16 mouse cellular contexts compared by ENCODE assay signal in genomic region chr2:73275261-73276040, GRCm38 (mm10). TPM values are rescaled to one million over a fixed set of nuclear protein-coding genes. Genes with fewer than 3 reads are reported as not detected.
DNase-seq lines count a peak whose midpoint lies in the region; ATAC-seq and TF ChIP-seq lines count a peak whose summit lies in the region.
"Had no signal": no experiment of that assay in that cellular context is flagged by ENCODE, and none has a peak within 500 bp of the region (broad histone marks: within the 10 kb centered on the region; RNA-seq: fewer than 3 reads in every experiment).

No protein-coding gene starts in this region.

- no peaks in the 10 kb centered on the region for H3K36me3 ChIP-seq in lung, embryonic 14.5 days (ENCODE audit: insufficient read depth)
- no peaks in the 10 kb centered on the region for H3K36me3 ChIP-seq in midbrain, embryonic 11.5 days (ENCODE audit: control insufficient read depth, insufficient read depth, low read length)
- H3K36me3 ChIP-seq: heart, embryonic 15.5 days; stomach, embryonic 15.5 days had no signal

- H3K27me3 ChIP-seq in lung, embryonic 14.5 days (ENCODE audit: insufficient read depth, low read length) = peaks cover 91% of the 10 kb centered on the region
- peaks cover 83% of the 10 kb centered on the region for H3K27me3 ChIP-seq in midbrain, embryonic 11.5 days (ENCODE audit: control insufficient read depth, insufficient read depth, low read length)

- no peak for TF ChIP-seq CTCF in lung, embryonic 14.5 days (IDR thresholded peaks at IDR 0.05; ENCODE audit: low read depth)

- no peak overlapping the region for H3K4me2 ChIP-seq in lung, embryonic 14.5 days
- H3K4me2 ChIP-seq in midbrain, embryonic 11.5 days = no peak overlapping the region

- H3K4me1 ChIP-seq in lung, embryonic 14.5 days (ENCODE audit: insufficient read depth) = 0 out of 2 replicates have a peak, but pooled peaks cover 4% of the 10 kb centered on the region
- peaks cover 60% of the 10 kb centered on the region for H3K4me1 ChIP-seq in midbrain, embryonic 11.5 days (ENCODE audit: control insufficient read depth, insufficient read depth, low read length)

- H3K9ac ChIP-seq in lung, embryonic 14.5 days = no peak overlapping the region
- no peak overlapping the region for H3K9ac ChIP-seq in midbrain, embryonic 11.5 days (ENCODE audit: low read length)
- H3K9ac ChIP-seq: heart, embryonic 15.5 days; stomach, embryonic 15.5 days had no signal

- no peak overlapping the region for H3K27ac ChIP-seq in lung, embryonic 14.5 days (ENCODE audit: low read depth)
- no peak overlapping the region for H3K27ac ChIP-seq in midbrain, embryonic 11.5 days (ENCODE audit: low read depth, low read length)
- H3K27ac ChIP-seq: heart, embryonic 15.5 days; stomach, embryonic 15.5 days had no signal

- H3K9me3 ChIP-seq in lung, embryonic 14.5 days (ENCODE audit: low read depth, low read length) = no peaks in the 10 kb centered on the region
- no peaks in the 10 kb centered on the region for H3K9me3 ChIP-seq in midbrain, embryonic 11.5 days (ENCODE audit: control insufficient read depth, low read length)
- H3K9me3 ChIP-seq: heart, embryonic 15.5 days; stomach, embryonic 15.5 days had no signal

- WGBS in lung, embryonic 14.5 days = 9% methylated on average over 8 of the region's 8 CpGs
- 7% methylated on average over 8 of the region's 8 CpGs for WGBS in midbrain, embryonic 11.5 days

- ATAC-seq in cerebellum, adult (ENCODE audit: insufficient number of reproducible peaks, low FRiP score, low TSS enrichment) = no peak
- ATAC-seq in lung, embryonic 14.5 days (ENCODE audit: insufficient read depth) = no peak
- ATAC-seq in midbrain, embryonic 11.5 days (ENCODE audit: low FRiP score) = no peak
- no peak for ATAC-seq in monocyte, adult 5-6 weeks (replicated peaks; ENCODE audit: insufficient number of reproducible peaks, low FRiP score, low TSS enrichment, poor library complexity, severe bottlenecking)

- DNase-seq in cerebellum, adult 9-10 months = peak; percentile 15
- DNase-seq in lung, embryonic 14.5 days = peak; percentile 35
- no peak for DNase-seq in lung, postnatal 36 days
- DNase-seq in midbrain, embryonic 11.5 days (ENCODE audit: low spot score, missing footprints) = peak; percentile 91
- DNase-seq in frontal cortex, postnatal 14 days (ENCODE audit: low spot score in 2 of 2) = no peak
- DNase-seq in thymus, postnatal 0 days (ENCODE audit: low spot score) = no peak
- DNase-seq: adrenal gland, postnatal 10 days; kidney, postnatal 25 days; lung, postnatal 14 days had no signal

- no peak overlapping the region for H3K4me3 ChIP-seq in lung, embryonic 14.5 days (ENCODE audit: low read depth, low read length)
- H3K4me3 ChIP-seq in midbrain, embryonic 11.5 days (ENCODE audit: low read depth, low read length) = no peak overlapping the region

RNA-seq across cellular contexts. Expression of gene Sp9, which starts 3.7 kb away (rescaled TPM):
- polyA plus RNA-seq in lung, embryonic 14.5 days (2014; fragmentation: Nextera tagmentation; extraction: Ambion mirVana) = not detected in 2 replicates
- polyA plus RNA-seq in midbrain, embryonic 11.5 days (2014; fragmentation: Nextera tagmentation; extraction: Ambion mirVana) = 2.8 and 3.3 TPM in 2 replicates
- 0.03 TPM in 1 of 2 replicates, not detected in the other for polyA plus RNA-seq in thymus, postnatal 0 days (2015; fragmentation: Nextera tagmentation; extraction: Ambion mirVana)
- not detected in 3 replicates for total RNA-seq in monocyte, adult 5-6 weeks (2017)
- total RNA-seq: adrenal gland, postnatal 10 days had no signal
- polyA plus RNA-seq: gonadal fat pad, adult 2 months; heart, embryonic 15.5 days; intestine, embryonic 14.5 days; urinary bladder, adult 2 months had no signal

RNA-seq across cellular contexts. Expression of gene Scrn3, which starts 37.0 kb away (rescaled TPM):
- polyA plus RNA-seq in lung, embryonic 14.5 days (2014; fragmentation: Nextera tagmentation; extraction: Ambion mirVana) = 15.0 and 15.9 TPM in 2 replicates
- 10.7 and 11.7 TPM in 2 replicates for polyA plus RNA-seq in midbrain, embryonic 11.5 days (2014; fragmentation: Nextera tagmentation; extraction: Ambion mirVana)
- polyA plus RNA-seq in thymus, postnatal 0 days (2015; fragmentation: Nextera tagmentation; extraction: Ambion mirVana) = 7.1 and 7.6 TPM in 2 replicates
- 6.3 to 13.4 TPM (median 10.3 TPM) in 3 replicates for total RNA-seq in monocyte, adult 5-6 weeks (2017)

RNA-seq across cellular contexts. Expression of gene Cir1, which starts 37.0 kb away (rescaled TPM):
- polyA plus RNA-seq in lung, embryonic 14.5 days (2014; fragmentation: Nextera tagmentation; extraction: Ambion mirVana) = 20.9 and 23.8 TPM in 2 replicates
- polyA plus RNA-seq in midbrain, embryonic 11.5 days (2014; fragmentation: Nextera tagmentation; extraction: Ambion mirVana) = 21.4 and 25.5 TPM in 2 replicates
- 29.7 and 30.9 TPM in 2 replicates for polyA plus RNA-seq in thymus, postnatal 0 days (2015; fragmentation: Nextera tagmentation; extraction: Ambion mirVana)
- 25.7 to 34.2 TPM (median 30.7 TPM) in 3 replicates for total RNA-seq in monocyte, adult 5-6 weeks (2017)

RNA-seq across cellular contexts. Expression of gene Ola1, which starts 56.7 kb away (rescaled TPM):
- polyA plus RNA-seq in lung, embryonic 14.5 days (2014; fragmentation: Nextera tagmentation; extraction: Ambion mirVana) = 79.2 and 80.9 TPM in 2 replicates
- 99.2 and 101 TPM in 2 replicates for polyA plus RNA-seq in midbrain, embryonic 11.5 days (2014; fragmentation: Nextera tagmentation; extraction: Ambion mirVana)
- 90.4 and 92.0 TPM in 2 replicates for polyA plus RNA-seq in thymus, postnatal 0 days (2015; fragmentation: Nextera tagmentation; extraction: Ambion mirVana)
- 50.7 to 73.3 TPM (median 66.3 TPM) in 3 replicates for total RNA-seq in monocyte, adult 5-6 weeks (2017)

Comparison
In these comparisons a context has a peak if more than half of its experiments do, and no peak if none do; other contexts are left out.
1. DNase-seq: peak in cerebellum, adult 9-10 months (single experiment), lung, embryonic 14.5 days (single experiment) and midbrain, embryonic 11.5 days (single experiment); none in lung, postnatal 36 days (single experiment), frontal cortex, postnatal 14 days (0 of 2) and thymus, postnatal 0 days (single experiment).